Mouse (Mus musculus): ENCODE data around the gene Olfr829.
"Not testable (repeated sequence)": the region's sequence is repeated elsewhere in the genome, so short reads cannot be mapped to it uniquely, and the experiment has no call there.

Gene Olfr829

GRCm38 (mm10) chr9:18854633-18855032, at the start of gene Olfr829:
Olfr829 (plus strand) TSS chr9:18854933.
- no peak for DNase-seq

- DNase-seq, result no peak
These were observed 35.3 kb upstream of the Olfr829 start, which contains the start of gene Olfr828 for GRCm38 (mm10) chr9:18819426-18819825. Olfr828 (minus strand) TSS chr9:18819526.

GRCm38 (mm10) chr9:18874393-18874792, 19.7 kb downstream of the Olfr829 start, which contains the start of gene Olfr830:
Olfr830 (plus strand) TSS chr9:18874693.
- DNase-seq, result no peak

GRCm38 (mm10) chr9:18907699-18908098, 53.0 kb downstream of the Olfr829 start:
- DNase-seq, result not testable (repeated sequence)
